Mouse (Mus musculus): ENCODE measurements around the gene Med14. TPM values are rescaled to one million over a fixed set of nuclear protein-coding genes. Genes with fewer than 3 reads are reported as not detected.

Med14 gene
- total and polyA plus RNA-seq, 3 experiments = 10.3 to 18.3 (median 15.0) TPM

DNA sequence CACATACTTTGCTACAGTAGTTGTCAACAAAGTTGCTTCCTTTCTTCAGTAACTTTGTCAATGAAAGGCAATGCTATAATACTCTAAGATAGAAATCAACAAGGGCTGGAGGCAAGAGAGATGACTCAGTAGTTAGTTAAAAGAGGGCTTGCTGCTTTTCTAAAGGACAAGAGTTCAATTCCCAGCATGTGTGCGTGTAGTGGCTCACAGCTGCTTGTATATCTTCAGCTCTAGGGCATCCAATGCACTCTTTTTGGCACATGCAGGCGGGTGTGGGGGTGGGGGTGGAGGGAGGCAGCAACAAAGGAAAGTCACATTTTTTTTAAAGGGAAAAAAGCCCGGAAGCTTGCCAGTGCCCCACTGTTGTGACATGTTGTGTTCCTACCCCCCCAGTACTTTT is 6.7 kb upstream of the Med14 start:
- dilution Hi-C loops (cut with MboI; ENCODE audit: extremely low pct_ligation_motif_present, extremely low pct_unique_long_range_greater_than_20kb, low sequenced_read_pairs) = no loop called here
- Histone ChIP-seq H3K4me2 (ENCODE audit: insufficient read depth, low read depth, poor library complexity, severe bottlenecking) (no peak overlapping the region), H3K4me1 (ENCODE audit: control insufficient read depth in 1 of 2, insufficient read depth in 2 of 2) (peaks cover 2 to 9% of the 10 kb centered on the region in 2 experiments; a peak in 3 of 4 replicates), H3K36me3 (replicated peaks in 1 of 2; ENCODE audit: control insufficient read depth in 1 of 2, insufficient read depth in 1 of 2, low read length in 1 of 2) (no peaks in the 10 kb centered on the region), H3K9ac (ENCODE audit: insufficient read depth, low read depth) (no peak overlapping the region), H3K27ac (ENCODE audit: insufficient read depth, low read depth) (no peak overlapping the region), H3K4me3 (replicated peaks in 1 of 3; ENCODE audit: low read depth in 2 of 3, low read length in 2 of 3, poor library complexity in 1 of 3) (no peak overlapping the region), H3K9me3 (replicated peaks; ENCODE audit: low read length) (no peaks in the 10 kb centered on the region), H3K27me3 (replicated peaks) (no peaks in the 10 kb centered on the region), H3K79me2 (replicated peaks; ENCODE audit: control insufficient read depth, extremely low read depth, insufficient read depth, poor library complexity, severe bottlenecking) (no peaks in the 10 kb centered on the region)
- DNase-seq (ENCODE audit: extremely low read depth) = no peak
- no peak for TF ChIP-seq CHD1 (IDR thresholded peaks at IDR 0.05; ENCODE audit: low read depth, low read length)
- no peak for TF ChIP-seq TBP (conservative IDR thresholded peaks at IDR 0.05; ENCODE audit: low read depth, low read length)
- no peak for TF ChIP-seq ZKSCAN1 (IDR thresholded peaks at IDR 0.05; ENCODE audit: borderline replicate concordance, low read depth, low read length)
- no peak for TF ChIP-seq NRF1 (IDR thresholded peaks at IDR 0.05; ENCODE audit: low read depth, low read length)
- no peak for TF ChIP-seq JUND (conservative IDR thresholded peaks at IDR 0.05; ENCODE audit: low read depth, low read length)
- TF ChIP-seq IRF4 (IDR thresholded peaks at IDR 0.05; ENCODE audit: low read depth, low read length) = no peak
- no peak for TF ChIP-seq UBTF (IDR thresholded peaks at IDR 0.05; ENCODE audit: low read depth, low read length)
- no peak for TF ChIP-seq ZNF384 (IDR thresholded peaks at IDR 0.05; ENCODE audit: low read depth, low read length)
- TF ChIP-seq PAX5 (IDR thresholded peaks at IDR 0.05; ENCODE audit: low read length) = no peak
- TF ChIP-seq TCF12 (IDR thresholded peaks at IDR 0.05; ENCODE audit: low read depth, low read length) = no peak
- no peak for TF ChIP-seq MAZ (IDR thresholded peaks at IDR 0.05; ENCODE audit: low read depth, low read length)
- TF ChIP-seq MAFK (IDR thresholded peaks at IDR 0.05; ENCODE audit: insufficient replicate concordance, low read length) = no peak
- TF ChIP-seq GABPA (IDR thresholded peaks at IDR 0.05; ENCODE audit: insufficient replicate concordance, low read depth, low read length) = no peak
- no peak for TF ChIP-seq ELF1 (IDR thresholded peaks at IDR 0.05; ENCODE audit: low read depth, low read length)
- TF ChIP-seq RAD21 (IDR thresholded peaks at IDR 0.05; ENCODE audit: low read depth, low read length) = no peak
- TF ChIP-seq MYC (IDR thresholded peaks at IDR 0.05; ENCODE audit: low read depth, low read length) = no peak
- TF ChIP-seq USF1 (IDR thresholded peaks at IDR 0.05; ENCODE audit: low read depth, low read length) = no peak
- no peak for TF ChIP-seq USF2 (conservative IDR thresholded peaks at IDR 0.05; ENCODE audit: low read depth, low read length)
- in situ Hi-C loops (cut with MboI; ENCODE audit: low pct_ligation_motif_present, low pct_unique_long_range_greater_than_20kb, low sequenced_read_pairs) = no loop called here

DNA sequence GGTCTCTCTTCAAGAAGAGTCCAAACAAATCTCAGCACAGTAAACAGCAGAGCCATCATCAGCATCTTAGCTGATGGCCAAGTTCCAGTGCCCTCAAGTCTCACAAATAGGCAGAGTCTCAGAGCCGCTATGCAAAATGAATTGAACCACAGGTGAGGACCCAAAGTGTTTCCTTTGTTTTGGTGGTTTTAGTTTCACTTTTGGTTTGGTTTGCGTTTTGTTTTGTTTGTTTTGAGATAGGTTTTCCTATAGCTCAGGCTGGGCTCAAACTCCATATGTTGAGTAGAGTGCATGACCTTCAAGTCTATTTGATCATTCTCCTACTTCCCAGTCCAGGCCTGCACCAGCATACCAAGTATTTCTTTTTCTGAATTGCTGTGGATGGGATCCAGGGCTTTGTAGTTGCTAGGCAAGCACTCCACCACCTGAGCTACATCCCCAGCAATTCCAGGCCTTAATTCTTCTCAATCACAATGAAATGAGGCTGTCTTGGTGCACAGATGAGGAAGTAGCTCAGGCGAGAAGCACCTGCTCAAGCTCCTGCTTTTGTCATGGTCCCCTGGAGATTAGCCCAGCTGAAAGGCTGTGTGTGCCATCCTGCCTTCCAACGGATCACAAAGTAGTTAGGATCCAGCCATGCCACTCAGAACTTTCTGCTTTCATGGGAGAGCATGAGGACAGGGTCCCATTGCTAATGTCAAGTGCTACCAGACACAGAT is 5.1 kb upstream of the Med14 start:
- H3K79me2 ChIP-seq (replicated peaks; ENCODE audit: control insufficient read depth, extremely low read depth, insufficient read depth, poor library complexity, severe bottlenecking) = no peaks in the 10 kb centered on the region
- DNase-seq (ENCODE audit: extremely low read depth) = peak; percentile 36
- no peaks in the 10 kb centered on the region for H3K27me3 ChIP-seq (replicated peaks)
- H3K4me3 ChIP-seq (replicated peaks in 1 of 3; ENCODE audit: low read depth in 2 of 3, low read length in 2 of 3, poor library complexity in 1 of 3) = no peak overlapping the region
- peak overlapping the region; percentile 29; the same call in 1 of the 2 replicates for H3K4me2 ChIP-seq (ENCODE audit: insufficient read depth, low read depth, poor library complexity, severe bottlenecking)
- in situ Hi-C loops (cut with MboI; ENCODE audit: low pct_ligation_motif_present, low pct_unique_long_range_greater_than_20kb, low sequenced_read_pairs) = no loop called here
- no peaks in the 10 kb centered on the region for H3K36me3 ChIP-seq (replicated peaks in 1 of 2; ENCODE audit: control insufficient read depth in 1 of 2, insufficient read depth in 1 of 2, low read length in 1 of 2)
- no peak overlapping the region for H3K27ac ChIP-seq (ENCODE audit: insufficient read depth, low read depth)
- 0 out of 2 replicates have a peak overlapping the region, but pooled peaks have one; percentile 40 for H3K9ac ChIP-seq (ENCODE audit: insufficient read depth, low read depth)
- TF ChIP-seq E2F4 (IDR thresholded peaks at IDR 0.05; ENCODE audit: insufficient replicate concordance, low read depth, low read length) (no peak), MYC (IDR thresholded peaks at IDR 0.05; ENCODE audit: low read depth, low read length) (no peak), ZC3H11A (IDR thresholded peaks at IDR 0.05; ENCODE audit: low read depth, low read length) (no peak), ETS1 (conservative IDR thresholded peaks at IDR 0.05; ENCODE audit: low read depth, low read length) (0 out of 2 replicates have a peak, but pooled peaks have one; percentile 7), CHD1 (IDR thresholded peaks at IDR 0.05; ENCODE audit: low read depth, low read length) (no peak), KAT2A (IDR thresholded peaks at IDR 0.05; ENCODE audit: insufficient replicate concordance, low read length) (no peak), USF2 (conservative IDR thresholded peaks at IDR 0.05; ENCODE audit: low read depth, low read length) (no peak), USF1 (IDR thresholded peaks at IDR 0.05; ENCODE audit: low read depth, low read length) (no peak), MXI1 (IDR thresholded peaks at IDR 0.05; ENCODE audit: low read depth, low read length) (no peak), BHLHE40 (IDR thresholded peaks at IDR 0.05; ENCODE audit: low read depth, low read length) (0 out of 2 replicates have a peak, but pooled peaks have one; percentile 15), JUN (IDR thresholded peaks at IDR 0.05; ENCODE audit: insufficient read depth, low read depth, low read length) (no peak), ZNF384 (IDR thresholded peaks at IDR 0.05; ENCODE audit: low read depth, low read length) (no peak)
- dilution Hi-C loops (cut with MboI; ENCODE audit: extremely low pct_ligation_motif_present, extremely low pct_unique_long_range_greater_than_20kb, low sequenced_read_pairs) = no loop called here
- H3K9me3 ChIP-seq (replicated peaks; ENCODE audit: low read length) = no peaks in the 10 kb centered on the region
- H3K4me1 ChIP-seq (ENCODE audit: control insufficient read depth in 1 of 2, insufficient read depth in 2 of 2) = peaks cover 2 to 9% of the 10 kb centered on the region in 2 experiments; a peak in 3 of 4 replicates
